Mouse (Mus musculus) left cerebral cortex, adult 8-10 months (tissue): ENCODE results near the gene Mapkapk2. TPM values are rescaled to one million over a fixed set of nuclear protein-coding genes. Genes with fewer than 3 reads are reported as not detected.

Experiments used
- DNase-seq, 2 experiments: peaks; one replicate each; pipeline ENCODE4 v3.0.0; 2022; ENCODE audit warnings: low spot score in 2 of 2
- total RNA-seq, 4 experiments: library from RNA; stranded (reverse); gene quantifications; 2 replicates each; pipeline ENCODE4 v1.2.4; 2022

The Mapkapk2 gene
- total RNA-seq, 4 experiments from 2014 or later = 28.3 to 33.7 (median 31.7) TPM

- DNase-seq = no peak
These were observed 14.9 kb upstream of the Mapkapk2 start for GRCm38 (mm10) chr1:131112576-131112975.

DNA sequence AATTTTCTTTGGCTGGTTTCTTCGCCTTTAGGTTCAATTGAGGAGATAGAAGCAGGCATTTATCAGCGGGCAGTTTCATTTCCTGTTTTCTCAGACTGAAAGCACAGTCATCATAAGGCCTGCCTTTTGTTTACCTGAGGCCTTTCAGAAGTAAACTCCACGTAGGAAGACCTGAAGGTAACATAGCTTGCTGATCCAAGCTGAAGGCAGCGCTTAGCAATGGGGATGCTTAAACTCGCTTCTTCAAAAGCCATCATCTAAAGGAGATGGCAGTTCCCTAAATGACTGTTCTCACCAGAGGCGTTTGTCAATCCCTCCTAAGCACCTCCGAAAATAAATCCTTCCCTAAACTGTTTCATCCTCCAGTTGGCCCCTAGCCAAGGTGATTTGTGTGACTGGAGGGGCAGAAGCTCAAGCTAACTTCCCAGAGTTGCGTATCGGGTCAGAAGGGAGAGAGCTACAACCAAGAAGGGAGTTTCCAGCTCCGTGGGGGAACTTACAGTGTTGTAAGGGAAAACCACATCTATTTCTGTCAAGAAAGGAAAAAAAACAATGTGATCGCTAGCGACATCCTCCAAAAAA is 13.0 kb upstream of the Mapkapk2 start:
- DNase-seq = no peak

DNA sequence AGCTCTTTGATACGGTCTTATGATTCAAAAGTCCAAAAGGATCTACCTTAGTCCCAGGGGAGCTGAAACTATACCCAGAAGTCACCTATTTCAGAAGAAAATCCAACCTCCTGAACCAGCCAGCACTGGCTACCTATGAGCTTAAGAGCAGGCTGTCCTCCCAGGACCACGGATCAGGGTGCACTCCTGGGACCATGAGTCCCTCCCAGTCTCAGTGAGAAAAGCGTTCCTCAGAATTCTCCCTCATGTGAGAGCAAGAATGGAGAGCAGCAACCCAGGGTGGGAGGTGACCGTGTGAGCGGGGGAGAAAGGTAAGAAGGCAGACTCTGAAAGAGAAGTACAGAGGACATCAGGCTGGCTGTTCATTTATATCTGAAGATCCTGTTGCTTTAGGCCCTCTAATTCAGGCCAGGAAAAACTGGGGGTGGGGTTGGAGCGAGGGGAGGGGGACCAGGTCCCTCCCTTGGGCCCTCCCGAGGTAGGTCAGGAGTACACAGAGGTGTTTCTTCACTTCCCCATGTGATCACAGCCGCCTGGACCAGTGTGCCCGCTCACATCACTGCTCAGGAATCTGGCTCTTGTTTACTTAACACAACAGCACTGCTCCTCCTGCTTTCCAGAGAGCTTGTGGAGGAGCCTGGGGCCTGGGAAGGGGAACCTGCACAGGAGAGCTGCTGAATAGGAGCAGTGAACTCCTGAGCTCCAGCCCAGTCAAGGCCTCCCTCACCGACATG is 10.1 kb upstream of the Mapkapk2 start:
- DNase-seq = no peak

GRCm38 (mm10) chr1:131103776-131104424 is 6.3 kb upstream of the Mapkapk2 start:
- DNase-seq = no peak

- no peak for DNase-seq
These were observed 3.2 kb upstream of the Mapkapk2 start for GRCm38 (mm10) chr1:131100808-131101207.

DNA sequence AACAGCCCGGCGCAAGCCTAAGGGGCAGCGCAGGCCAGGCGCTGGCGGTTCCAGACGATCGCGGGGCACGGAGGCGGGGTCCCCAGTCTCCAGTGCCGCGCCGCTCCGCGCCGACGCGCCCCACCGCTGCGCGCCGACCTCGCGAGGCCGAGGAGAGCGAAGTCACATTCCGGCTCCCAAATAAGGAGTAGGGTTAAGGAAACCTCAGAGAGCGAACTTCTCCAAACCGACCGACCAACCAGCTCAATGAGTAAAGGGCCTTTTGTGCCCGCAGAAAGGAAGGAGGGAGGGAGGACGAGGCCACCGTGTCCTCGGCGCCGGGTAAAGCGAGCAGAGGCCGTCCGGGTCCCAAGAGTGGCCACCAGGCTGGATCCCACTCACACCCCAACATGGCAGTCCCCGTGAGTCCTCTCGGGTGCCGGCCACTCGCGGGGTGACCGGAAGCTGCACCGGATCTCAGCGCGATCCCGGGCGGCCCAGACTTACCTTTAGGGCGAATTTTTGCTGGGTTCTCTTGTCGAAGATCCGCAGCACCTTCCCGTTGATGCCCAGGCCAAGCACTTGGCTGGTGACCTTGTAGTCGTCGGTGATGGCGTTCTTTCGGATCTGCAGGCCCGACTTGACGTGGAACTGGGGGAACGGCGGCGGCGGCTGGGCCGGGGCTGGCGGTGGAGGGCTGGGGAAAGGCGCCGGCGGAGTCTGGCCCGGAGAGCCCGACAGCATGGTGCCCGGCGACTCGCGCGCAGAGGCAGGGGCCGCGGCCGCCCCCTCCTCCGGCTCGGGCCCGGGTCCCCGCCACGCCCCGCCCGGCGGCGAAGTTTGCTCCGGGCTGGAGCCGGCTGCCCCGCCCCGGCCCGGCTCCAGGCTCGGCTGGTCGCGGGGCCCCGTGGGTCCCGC is 575 bp downstream of the Mapkapk2 start:
- DNase-seq = peak in 1 of 2 experiments; percentile 28

- no peak for DNase-seq
These were observed 1.4 kb downstream of the Mapkapk2 start for GRCm38 (mm10) chr1:131096132-131096695.

GRCm38 (mm10) chr1:131095574-131095973 is 2.1 kb downstream of the Mapkapk2 start:
- DNase-seq = no peak

DNA sequence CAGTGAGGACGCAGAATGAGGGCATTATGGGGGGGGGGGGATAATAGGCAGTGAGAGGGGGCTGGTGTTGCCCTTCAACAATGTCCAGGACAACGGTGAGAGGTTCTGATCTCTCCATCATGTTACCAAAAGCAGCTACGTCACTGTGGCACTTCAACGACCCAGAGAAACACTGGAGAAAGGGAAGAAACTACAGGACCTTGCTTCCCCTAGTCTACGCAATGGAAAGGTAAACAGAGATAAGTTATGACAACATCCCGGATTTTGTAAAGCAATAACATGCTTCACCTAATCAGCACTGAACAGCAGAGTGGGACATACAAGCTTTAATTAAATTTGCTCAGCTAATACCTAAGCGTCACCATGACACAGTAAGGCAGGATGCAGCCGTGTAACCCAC is 3.7 kb downstream of the Mapkapk2 start:
- DNase-seq = no peak

DNA sequence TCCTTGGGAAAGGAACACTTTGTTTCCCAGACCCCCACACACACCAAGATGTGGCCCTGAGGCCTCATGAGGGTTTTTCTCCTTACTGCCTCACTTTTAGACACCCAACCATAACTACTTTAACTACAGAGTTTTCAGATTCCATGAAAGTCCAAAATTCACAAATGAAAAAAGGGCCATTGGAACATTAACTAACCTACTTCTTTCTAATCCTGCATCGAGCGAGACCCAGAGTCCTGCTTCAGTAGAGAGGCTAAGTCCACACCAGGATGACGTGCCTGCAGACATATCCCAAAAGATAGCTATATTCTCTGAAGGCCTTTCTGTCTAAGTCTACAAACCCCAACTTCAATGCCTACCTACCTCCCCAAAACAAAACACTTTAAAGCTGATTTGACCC is 4.8 kb downstream of the Mapkapk2 start:
- DNase-seq = no peak

DNA sequence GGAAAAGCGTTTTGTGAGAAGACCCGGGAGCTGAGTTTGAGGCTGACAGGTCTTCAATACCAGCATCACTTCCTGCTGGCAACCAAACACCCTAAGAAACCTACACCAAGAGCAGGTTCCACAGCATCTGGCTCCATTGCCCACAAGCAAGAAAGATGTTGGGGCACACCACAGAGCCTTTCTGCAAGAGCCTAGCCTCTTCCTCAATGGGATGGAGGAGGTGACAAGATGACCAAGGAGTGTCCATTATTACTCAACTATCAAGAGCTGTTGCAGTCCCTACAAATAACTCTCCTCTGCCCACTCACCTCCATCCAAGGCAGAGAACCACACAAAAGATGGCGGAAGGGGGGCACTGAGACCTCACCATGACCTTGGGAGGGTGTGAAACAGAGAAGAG is 5.5 kb downstream of the Mapkapk2 start:
- DNase-seq = no peak

- no peak for DNase-seq
These were observed 6.1 kb downstream of the Mapkapk2 start for GRCm38 (mm10) chr1:131091481-131091880.

DNA sequence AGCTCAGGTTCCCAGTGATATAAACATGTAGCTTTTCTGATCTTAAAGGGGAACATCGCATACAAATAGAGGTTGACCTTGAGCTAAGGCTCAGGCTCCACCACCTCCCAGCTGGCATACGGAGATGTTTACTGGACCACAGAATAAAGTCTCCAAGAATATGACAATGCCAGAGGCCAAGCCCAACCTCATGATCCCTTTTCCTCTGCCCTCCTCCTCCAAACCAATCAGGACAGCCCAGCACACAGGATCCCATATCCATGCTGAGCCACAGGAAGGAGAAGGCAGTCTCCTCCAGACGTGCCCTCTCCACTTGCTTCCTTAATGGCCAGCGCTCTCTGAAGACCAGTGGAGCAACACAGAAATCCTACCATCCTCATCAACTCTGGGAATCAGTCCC is 6.7 kb downstream of the Mapkapk2 start:
- DNase-seq = no peak

GRCm38 (mm10) chr1:131090261-131090660 is 7.4 kb downstream of the Mapkapk2 start:
- no peak for DNase-seq

DNA sequence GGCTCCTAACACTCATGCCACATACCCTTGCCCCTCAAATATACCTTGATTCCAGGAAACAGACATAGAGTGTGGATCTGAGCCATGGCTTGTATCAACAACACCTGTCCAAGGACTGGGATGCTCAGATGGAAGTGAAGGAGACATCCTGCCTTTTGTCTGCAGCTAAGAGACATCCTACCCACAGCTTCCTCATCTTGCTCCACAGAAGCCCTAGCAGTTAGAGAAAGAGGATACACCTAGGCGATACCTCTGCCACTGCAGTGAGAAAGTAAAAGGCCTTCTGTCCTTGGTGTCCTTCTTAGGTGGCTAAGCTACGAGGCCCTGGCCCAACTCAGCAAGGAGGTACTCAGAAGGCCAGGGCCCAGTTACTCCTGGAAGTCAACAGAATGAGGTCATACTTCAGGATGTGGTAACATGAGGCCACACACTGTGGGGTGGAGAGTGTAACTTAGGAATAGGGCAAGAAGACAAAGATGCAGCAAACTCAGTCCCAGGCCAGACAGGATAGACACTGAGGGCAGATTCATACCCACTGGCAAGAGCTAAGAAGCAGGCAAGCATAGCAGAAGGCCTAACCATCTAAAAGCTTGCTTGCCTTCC is 8.0 kb downstream of the Mapkapk2 start:
- DNase-seq = no peak

GRCm38 (mm10) chr1:131088547-131088946 is 9.1 kb downstream of the Mapkapk2 start:
- DNase-seq = no peak

DNA sequence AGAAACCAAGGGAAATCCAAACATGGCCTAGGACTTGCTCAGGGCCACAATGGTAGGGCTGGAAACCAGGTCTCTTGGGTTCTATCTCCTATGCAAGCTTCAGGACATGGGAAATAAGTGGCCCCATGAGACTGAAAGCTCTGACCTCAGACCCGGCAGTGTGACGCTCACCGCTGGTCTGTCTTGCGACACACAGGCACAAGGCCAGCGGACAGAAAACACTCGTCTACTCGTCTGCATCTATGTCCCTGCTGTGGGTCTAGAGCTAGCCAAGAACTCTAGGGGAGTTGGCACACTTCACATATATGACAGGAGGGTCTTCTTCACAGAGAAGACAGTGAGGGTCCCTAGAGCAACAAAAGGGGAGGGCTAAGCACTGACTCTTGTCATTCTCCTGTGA is 10.7 kb downstream of the Mapkapk2 start:
- DNase-seq = no peak

DNA sequence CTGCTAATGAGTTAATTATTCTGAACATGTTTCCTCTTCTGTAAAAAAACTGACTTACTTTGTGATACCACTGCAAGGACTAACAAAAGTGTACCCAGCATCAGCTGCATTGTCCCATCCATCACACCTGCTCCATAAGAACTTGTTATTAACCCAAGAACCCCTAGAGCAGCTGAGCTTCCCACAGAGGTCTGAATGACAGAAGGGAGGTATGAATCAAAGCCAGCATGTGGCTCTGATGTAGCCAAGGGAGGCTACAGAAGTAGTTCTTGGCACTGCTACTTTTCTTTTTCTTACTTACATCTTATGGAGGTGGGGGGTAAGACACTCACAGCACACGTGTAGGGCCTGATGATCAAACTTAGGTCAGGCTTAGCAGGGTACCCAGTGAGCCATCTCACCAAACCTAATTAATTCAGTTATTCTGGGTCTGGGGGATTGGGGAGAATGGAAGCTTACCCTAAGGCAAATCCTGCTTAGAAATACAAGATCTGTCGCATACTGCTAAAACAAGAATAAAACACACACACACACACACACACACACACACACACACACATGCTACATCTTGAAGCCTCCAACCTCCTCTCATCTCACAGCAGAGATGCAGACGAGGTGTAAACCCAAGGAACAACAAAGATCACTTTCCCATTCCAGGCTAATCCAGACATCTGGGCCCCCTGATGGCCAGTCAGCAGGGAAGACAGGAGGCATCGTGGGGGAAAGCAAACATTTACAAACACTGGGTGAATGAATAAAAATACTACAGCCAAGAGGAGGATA is 11.5 kb downstream of the Mapkapk2 start:
- no peak for DNase-seq

DNA sequence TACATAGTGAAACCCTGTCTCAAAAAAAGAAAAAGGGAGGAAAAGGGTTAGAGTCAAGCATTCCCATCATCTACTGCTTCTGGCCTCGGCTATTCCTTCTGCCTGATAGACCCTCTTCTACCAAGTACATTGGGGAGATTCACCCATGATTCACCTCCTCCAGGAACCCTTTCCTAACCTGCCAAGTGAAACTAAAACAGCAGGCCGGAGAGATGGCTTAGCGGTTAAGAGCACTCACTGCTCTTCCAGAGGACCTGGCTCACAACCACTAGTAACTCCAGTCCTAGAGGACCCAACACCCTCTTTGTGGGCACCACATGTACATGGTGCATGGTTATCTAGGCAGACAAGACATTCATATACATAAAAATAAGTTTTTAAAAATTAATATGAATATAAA is 12.4 kb downstream of the Mapkapk2 start:
- DNase-seq = no peak

DNA sequence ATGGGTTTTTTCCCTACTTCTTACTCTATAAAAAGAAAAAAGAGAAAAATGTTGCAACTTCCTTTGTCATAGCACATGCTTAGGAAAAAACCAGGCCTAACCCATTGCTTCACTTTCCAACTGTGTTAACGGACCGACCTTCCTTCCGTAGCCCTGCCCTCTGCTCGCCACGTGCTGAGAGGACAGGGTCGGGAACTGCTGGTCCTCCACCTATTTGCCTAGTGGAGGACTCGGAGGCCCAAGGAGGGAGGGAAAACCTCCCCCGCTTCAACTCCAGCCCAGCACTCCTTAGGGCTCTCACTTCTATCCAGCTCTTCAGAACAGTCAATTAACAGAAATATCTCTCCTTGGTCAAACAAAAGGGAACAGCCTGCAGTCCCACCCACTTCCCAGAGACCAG is 13.3 kb downstream of the Mapkapk2 start:
- no peak for DNase-seq
